Comparison of ENCODE assay signal across 15 mouse cellular contexts in genomic region chr2:155831302-155831701, GRCm38 (mm10). TPM values are rescaled to one million over a fixed set of nuclear protein-coding genes. Genes with fewer than 3 reads are reported as not detected.
A peak's percentile ranks its signal among the peaks of the same experiment; 100 is the strongest.
DNase-seq lines count a peak whose midpoint lies in the region; ATAC-seq and TF ChIP-seq lines count a peak whose summit lies in the region.
"Had no signal": no experiment of that assay in that cellular context is flagged by ENCODE, and none has a peak within 500 bp of the region (broad histone marks: within the 10 kb centered on the region; RNA-seq: fewer than 3 reads in every experiment).

No protein-coding gene starts in this region.

- H3K27ac ChIP-seq in heart, postnatal 0 days (ENCODE audit: low read depth), result no peak overlapping the region
- no peak overlapping the region for H3K27ac ChIP-seq in lung, embryonic 14.5 days (ENCODE audit: low read depth)
- H3K27ac ChIP-seq: embryonic facial prominence, embryonic 15.5 days; neural tube, embryonic 15.5 days had no signal

- no peak for DNase-seq in heart, postnatal 0 days (ENCODE audit: low spot score)
- no peak for DNase-seq in heart, adult 8-10 months (ENCODE audit: low spot score)
- peak; percentile 34 for DNase-seq in lung, embryonic 14.5 days
- no peak for DNase-seq in lung, postnatal 25 days (ENCODE audit: low spot score)
- peak; percentile 32 for DNase-seq in MN1 (ENCODE audit: low spot score)
- peak; percentile 23 for DNase-seq in splenic B cell, adult 2 months (ENCODE audit: low read depth, low spot score)
- DNase-seq in neural tube, embryonic 10.5 days (ENCODE audit: extremely low spot score, low spot score), result no peak
- DNase-seq in left cerebral cortex, adult 8-10 months (ENCODE audit: low spot score in 2 of 2), result no peak
- DNase-seq: gastrocnemius, postnatal 25 days; kidney, postnatal 10 days; thymus, postnatal 36 days had no signal

- 51% methylated on average over 9 of the region's 9 CpGs for WGBS in heart, postnatal 0 days
- WGBS in lung, embryonic 14.5 days, result 51% methylated on average over 9 of the region's 9 CpGs

- no peak for ATAC-seq in heart, postnatal 0 days (ENCODE audit: insufficient read depth, low read depth)
- no peak for ATAC-seq in lung, embryonic 14.5 days (ENCODE audit: insufficient read depth)
- ATAC-seq: forebrain, embryonic 14.5 days had no signal

- H3K4me3 ChIP-seq in heart, postnatal 0 days (ENCODE audit: low read depth, low read length), result no peak overlapping the region
- no peak overlapping the region for H3K4me3 ChIP-seq in lung, embryonic 14.5 days (ENCODE audit: low read depth, low read length)
- H3K4me3 ChIP-seq: embryonic facial prominence, embryonic 15.5 days; neural tube, embryonic 15.5 days had no signal

- peaks cover 9% of the 10 kb centered on the region; the same call in 1 of the 2 replicates for H3K4me1 ChIP-seq in heart, postnatal 0 days (ENCODE audit: control insufficient read depth, insufficient read depth)
- no peaks in the 10 kb centered on the region; the same call in 1 of the 2 replicates for H3K4me1 ChIP-seq in lung, embryonic 14.5 days (ENCODE audit: insufficient read depth)

- no peaks in the 10 kb centered on the region for H3K9me3 ChIP-seq in heart, postnatal 0 days (replicated peaks; ENCODE audit: control insufficient read depth, low read length)
- no peaks in the 10 kb centered on the region for H3K9me3 ChIP-seq in lung, embryonic 14.5 days (ENCODE audit: low read depth, low read length)
- H3K9me3 ChIP-seq: embryonic facial prominence, embryonic 15.5 days; neural tube, embryonic 15.5 days had no signal

- no peak for TF ChIP-seq EP300 in heart, postnatal 0 days (IDR thresholded peaks at IDR 0.05; ENCODE audit: low read depth)

- H3K9ac ChIP-seq in heart, postnatal 0 days (replicated peaks; ENCODE audit: low read depth, low read length), result no peak overlapping the region
- H3K9ac ChIP-seq in lung, embryonic 14.5 days, result no peak overlapping the region
- H3K9ac ChIP-seq: embryonic facial prominence, embryonic 15.5 days; neural tube, embryonic 15.5 days had no signal

- no peak overlapping the region for H3K4me2 ChIP-seq in heart, postnatal 0 days (ENCODE audit: low read depth, low read length)
- H3K4me2 ChIP-seq in lung, embryonic 14.5 days, result no peak overlapping the region
- H3K4me2 ChIP-seq: embryonic facial prominence, embryonic 15.5 days; neural tube, embryonic 15.5 days had no signal

- no peaks in the 10 kb centered on the region for H3K36me3 ChIP-seq in heart, postnatal 0 days (replicated peaks; ENCODE audit: control insufficient read depth, insufficient read depth, low read length)
- H3K36me3 ChIP-seq in lung, embryonic 14.5 days (ENCODE audit: insufficient read depth), result no peaks in the 10 kb centered on the region
- H3K36me3 ChIP-seq in splenic B cell, adult 2 months (ENCODE audit: control insufficient read depth, insufficient read depth, low read length, poor library complexity, severe bottlenecking), result no peaks in the 10 kb centered on the region
- H3K36me3 ChIP-seq: embryonic facial prominence, embryonic 15.5 days; neural tube, embryonic 15.5 days had no signal

- TF ChIP-seq CTCF in heart, postnatal 0 days (IDR thresholded peaks at IDR 0.05; ENCODE audit: low read depth), result peak; percentile 20
- peak; percentile 48 for TF ChIP-seq CTCF in lung, embryonic 14.5 days (IDR thresholded peaks at IDR 0.05; ENCODE audit: low read depth)

- no peaks in the 10 kb centered on the region for H3K27me3 ChIP-seq in heart, postnatal 0 days (ENCODE audit: control insufficient read depth, insufficient read depth, low read length)
- no peaks in the 10 kb centered on the region for H3K27me3 ChIP-seq in lung, embryonic 14.5 days (ENCODE audit: insufficient read depth, low read length)
- H3K27me3 ChIP-seq in splenic B cell, adult 2 months (ENCODE audit: control insufficient read depth, insufficient read depth, low read length, poor library complexity, severe bottlenecking), result no peaks in the 10 kb centered on the region
- H3K27me3 ChIP-seq: embryonic facial prominence, embryonic 15.5 days; neural tube, embryonic 15.5 days had no signal

RNA-seq across cellular contexts. Expression of gene Fam83c, which starts 3.4 kb away (rescaled TPM):
- total RNA-seq in heart, postnatal 0 days (2014; rRNA removed; ENCODE audit: low replicate concordance), result not detected in 2 replicates
- polyA plus RNA-seq in heart, postnatal 0 days (2015; fragmentation: Nextera tagmentation; extraction: Ambion mirVana), result 0.04 TPM in 2 replicates
- total RNA-seq in heart, adult 8-10 months (2022), result not detected
- 0.04 and 0.11 TPM in 2 replicates for polyA plus RNA-seq in lung, embryonic 14.5 days (2014; fragmentation: Nextera tagmentation; extraction: Ambion mirVana)
- total RNA-seq in left cerebral cortex, adult 8-10 months (2022), result not detected
- total RNA-seq: gastrocnemius, postnatal 25 days; left cerebral cortex, adult 18-20 months had no signal

RNA-seq across cellular contexts. Expression of gene Eif6, which starts 4.6 kb away (rescaled TPM):
- 96.9 and 101 TPM in 2 replicates for total RNA-seq in heart, postnatal 0 days (2014; rRNA removed; ENCODE audit: low replicate concordance)
- polyA plus RNA-seq in heart, postnatal 0 days (2015; fragmentation: Nextera tagmentation; extraction: Ambion mirVana), result 96.6 and 102 TPM in 2 replicates
- total RNA-seq in heart, adult 8-10 months (2022), result 10 to 100 TPM; 44.2 to 65.1 (median 54.3) TPM
- polyA plus RNA-seq in lung, embryonic 14.5 days (2014; fragmentation: Nextera tagmentation; extraction: Ambion mirVana), result 179 and 194 TPM in 2 replicates
- 10 to 100 TPM; 78.6 to 93.2 (median 86.3) TPM for total RNA-seq in left cerebral cortex, adult 8-10 months (2022)

RNA-seq across cellular contexts. Expression of gene BC029722, which starts 12.1 kb away (rescaled TPM):
- 14.1 and 14.7 TPM in 2 replicates for total RNA-seq in heart, postnatal 0 days (2014; rRNA removed; ENCODE audit: low replicate concordance)
- polyA plus RNA-seq in heart, postnatal 0 days (2015; fragmentation: Nextera tagmentation; extraction: Ambion mirVana), result 20.9 and 21.4 TPM in 2 replicates
- 10 to 100 TPM; 29.8 to 40.2 (median 35.1) TPM for total RNA-seq in heart, adult 8-10 months (2022)
- polyA plus RNA-seq in lung, embryonic 14.5 days (2014; fragmentation: Nextera tagmentation; extraction: Ambion mirVana), result 8.9 and 9.2 TPM in 2 replicates
- 10 to 100 TPM; 56.9 to 63.1 (median 60.3) TPM for total RNA-seq in left cerebral cortex, adult 8-10 months (2022)

RNA-seq across cellular contexts. Expression of gene Mmp24, which starts 56.2 kb away (rescaled TPM):
- 0.04 and 0.38 TPM in 2 replicates for total RNA-seq in heart, postnatal 0 days (2014; rRNA removed; ENCODE audit: low replicate concordance)
- 0.03 and 0.04 TPM in 2 replicates for polyA plus RNA-seq in heart, postnatal 0 days (2015; fragmentation: Nextera tagmentation; extraction: Ambion mirVana)
- total RNA-seq in heart, adult 8-10 months (2022), result not detected
- not detected in 2 replicates for polyA plus RNA-seq in lung, embryonic 14.5 days (2014; fragmentation: Nextera tagmentation; extraction: Ambion mirVana)
- total RNA-seq in left cerebral cortex, adult 8-10 months (2022), result 10 to 100 TPM; 29.2 to 30.8 (median 29.9) TPM
- total RNA-seq: gastrocnemius, postnatal 25 days had no signal

Comparison
In these comparisons a context has a peak if more than half of its experiments do, and no peak if none do; other contexts are left out.
1. DNase-seq: peak in lung, embryonic 14.5 days (single experiment), MN1 (single experiment) and splenic B cell, adult 2 months (single experiment); none in heart, postnatal 0 days (single experiment), heart, adult 8-10 months (single experiment), lung, postnatal 25 days (single experiment), neural tube, embryonic 10.5 days (single experiment) and left cerebral cortex, adult 8-10 months (0 of 2).